Mouse (Mus musculus): ENCODE results near the gene Hs2st1.

GRCm38 (mm10) chr3:144433039-144433438 lies 136.9 kb downstream of the Hs2st1 start:
- TF ChIP-seq CTCF (IDR thresholded peaks at IDR 0.05; ENCODE audit: extremely low read depth, insufficient read depth, low read length): no peak
- TF ChIP-seq POLR2A (IDR thresholded peaks at IDR 0.05; ENCODE audit: extremely low read depth, insufficient read depth, low read length): no peak
